Mouse (Mus musculus) thymus, adult 2 months (tissue): ENCODE results near the gene Sept7. TPM values are rescaled to one million over a fixed set of nuclear protein-coding genes. Genes with fewer than 3 reads are reported as not detected.
"Not testable (repeated sequence)": the region's sequence is repeated elsewhere in the genome, so short reads cannot be mapped to it uniquely, and the experiment has no call there.

Source experiments
- DNase-seq: peaks from one replicate; pipeline ENCODE4 v3.0.0; 2021
- H3K27ac ChIP-seq: fragments of 200-500 bp; 2 replicates; pipeline ENCODE4 v1.5.1; 2012; ENCODE audit warnings: low read length, control low read depth; ENCODE audit not compliant: control insufficient read depth, insufficient read depth
- H3K27me3 ChIP-seq: fragments of 200-500 bp; 2 replicates; pipeline ENCODE4 v1.6.1; 2012; ENCODE audit warnings: mild to moderate bottlenecking, low read length, moderate library complexity, mixed read lengths; ENCODE audit not compliant: control insufficient read depth, insufficient read depth
- H3K36me3 ChIP-seq: fragments of 200-500 bp; 2 replicates; pipeline ENCODE4 v1.6.1; 2012; ENCODE audit warnings: mild to moderate bottlenecking, low read length, moderate library complexity; ENCODE audit not compliant: control insufficient read depth, insufficient read depth
- H3K4me1 ChIP-seq: fragments of 200-500 bp; replicated peaks from 2 replicates; pipeline ENCODE4 v1.6.1; 2012; ENCODE audit warnings: low read length; ENCODE audit not compliant: control insufficient read depth, insufficient read depth
- H3K4me3 ChIP-seq: fragments of 200-500 bp; 2 replicates; pipeline ENCODE4 v1.5.1; 2012; ENCODE audit warnings: mild to moderate bottlenecking, low read length, control low read depth, moderate library complexity; ENCODE audit not compliant: control insufficient read depth, insufficient read depth
- CTCF ChIP-seq: fragments of 200-500 bp; IDR thresholded peaks from 2 replicates; pipeline ENCODE4 v1.5.1; 2012; ENCODE audit warnings: mild to moderate bottlenecking, control low read depth, low read length, moderate library complexity, borderline replicate concordance; ENCODE audit not compliant: control insufficient read depth, poor library complexity, insufficient read depth; ENCODE audit errors: extremely low read depth
- POLR2A ChIP-seq: fragments of 200-500 bp; IDR thresholded peaks from 2 replicates; pipeline ENCODE4 v1.6.1; 2012; ENCODE audit warnings: mild to moderate bottlenecking, low read length, control low read depth, moderate library complexity; ENCODE audit not compliant: control insufficient read depth, poor library complexity, insufficient read depth; ENCODE audit errors: extremely low read depth
- WGBS: fragments of 180-500 bp; shearing (Covaris S2); methylation state at CpG from one replicate; pipeline ENCODE4 v1.1.7; 2018; 5-methylcytosine and 5-hydroxymethylcytosine counted together
- polyA plus RNA-seq: library from polyadenylated mRNA; depleted of rRNA; stranded (reverse); fragments of >200 nt; gene quantifications from 2 replicates; pipeline ENCODE4 v1.2.3, GENCODE M21; 2012

Gene Sept7
- polyA plus RNA-seq, 1 experiment, result 16.0 TPM

DNA sequence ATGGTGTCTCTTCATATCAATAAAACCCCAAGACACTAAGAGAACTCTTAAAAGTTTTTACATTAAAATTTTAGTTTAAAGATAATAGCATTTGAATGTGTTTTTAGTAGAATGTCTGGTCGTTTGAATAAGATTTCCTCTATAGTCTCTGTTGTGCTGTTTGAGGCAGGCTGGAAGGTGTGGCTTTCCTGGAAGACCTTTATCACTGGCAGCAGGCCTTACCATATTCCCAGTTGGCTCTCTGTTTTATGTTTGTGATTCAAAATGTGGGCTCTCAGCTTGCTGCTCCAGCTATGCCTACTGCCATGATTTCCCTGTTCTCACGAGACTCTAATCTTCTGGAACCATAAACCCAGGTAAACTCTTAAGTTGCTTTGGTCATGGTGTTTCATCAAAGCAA is 15.3 kb downstream of the Sept7 start:
- no peaks in the 10 kb centered on the region for H3K27me3 ChIP-seq
- H3K36me3 ChIP-seq, result peaks cover 31% of the 10 kb centered on the region
- 90% methylated on average over 2 of the region's 2 CpGs for WGBS
- no peak for DNase-seq
- no peaks in the 10 kb centered on the region for H3K4me1 ChIP-seq
- H3K4me3 ChIP-seq, result no peak overlapping the region
- no peak for TF ChIP-seq POLR2A
- TF ChIP-seq CTCF, result no peak
- H3K27ac ChIP-seq, result no peak overlapping the region

DNA sequence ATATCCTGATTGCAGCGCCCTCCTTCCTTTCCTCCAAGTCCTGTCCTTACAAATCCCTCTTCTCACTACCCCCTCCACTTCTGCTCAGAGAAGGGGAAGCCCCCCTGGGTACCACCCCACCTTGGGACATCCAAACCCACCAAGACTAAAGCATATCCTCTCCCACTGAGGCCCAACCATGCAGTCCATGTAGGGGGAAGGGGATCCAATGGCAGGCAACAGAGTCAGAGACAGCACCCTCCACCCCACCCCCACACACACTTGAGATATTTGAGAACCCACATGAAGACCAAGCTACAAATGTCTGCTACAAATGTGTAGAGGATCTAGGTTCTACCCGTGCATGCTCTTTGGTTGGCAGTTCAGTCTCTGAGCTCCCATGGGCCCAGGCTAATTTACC is 19.7 kb downstream of the Sept7 start:
- Histone ChIP-seq H3K27me3 (no peaks in the 10 kb centered on the region), H3K36me3 (peaks cover 15% of the 10 kb centered on the region), H3K4me3 (no peak overlapping the region), H3K4me1 (no peaks in the 10 kb centered on the region), H3K27ac (no peak overlapping the region)
- WGBS, result 94% methylated on average over 2 of the region's 2 CpGs
- no peak for DNase-seq
- no peak for TF ChIP-seq CTCF
- TF ChIP-seq POLR2A, result no peak

DNA sequence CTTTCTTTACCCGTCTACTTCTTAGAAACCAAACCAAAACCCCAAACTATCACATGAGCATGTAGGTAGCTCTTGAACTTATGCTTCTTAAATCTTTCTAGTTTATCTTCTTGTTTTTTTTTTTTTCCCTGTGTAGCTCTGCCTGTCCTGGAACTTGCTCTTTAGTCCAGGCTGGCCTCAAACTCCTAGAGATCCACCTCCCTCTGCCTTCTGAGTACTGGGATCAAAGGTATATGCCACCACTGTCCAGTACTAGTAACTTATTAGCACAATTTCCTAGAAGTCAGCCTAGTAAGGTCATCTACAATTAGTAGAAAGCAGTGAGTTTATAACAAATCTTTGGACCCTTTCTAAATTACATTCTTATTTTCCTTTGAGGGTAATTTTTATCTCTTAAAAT is 37.6 kb downstream of the Sept7 start:
- Histone ChIP-seq H3K36me3 (peaks cover 25% of the 10 kb centered on the region; the same call in 1 of the 2 replicates), H3K4me1 (no peaks in the 10 kb centered on the region), H3K27me3 (no peaks in the 10 kb centered on the region), H3K27ac (no peak overlapping the region), H3K4me3 (no peak overlapping the region)
- TF ChIP-seq POLR2A (no peak), CTCF (no peak)
- WGBS, result 63% methylated on average over 1 of the region's 1 CpGs
- no peak for DNase-seq

DNA sequence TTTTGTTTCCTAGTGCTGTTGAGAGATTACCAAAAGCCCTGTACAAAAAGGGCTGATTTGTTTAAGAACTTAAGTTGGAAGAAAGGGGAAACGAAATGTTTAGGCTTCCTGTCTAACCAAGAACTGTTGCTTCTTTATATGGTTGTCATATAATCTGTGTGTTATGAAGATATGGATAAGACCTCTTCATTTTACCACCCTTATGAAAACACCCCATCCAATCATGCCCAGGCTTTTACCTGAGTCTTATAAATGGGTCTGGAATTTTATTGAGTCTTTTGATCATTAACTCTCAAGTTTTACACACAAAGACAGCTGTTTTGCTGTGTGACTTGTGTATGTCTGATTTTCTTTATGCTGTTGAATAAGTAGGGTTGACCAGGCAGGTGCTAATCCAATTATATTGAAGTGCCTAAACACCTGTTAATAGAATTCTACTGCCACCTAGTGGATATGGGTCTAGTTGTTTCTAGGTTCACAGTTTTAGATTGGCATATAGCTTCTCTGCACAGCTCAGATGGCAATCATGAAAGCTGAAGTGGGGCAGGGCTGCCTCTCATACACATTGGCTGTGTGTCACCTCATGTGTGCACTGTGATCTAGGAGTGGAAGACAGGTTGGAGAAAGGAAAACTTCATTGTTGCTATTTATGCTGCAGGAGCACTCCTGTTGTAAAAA is 57.4 kb downstream of the Sept7 start:
- TF ChIP-seq CTCF (no peak), POLR2A (no peak)
- DNase-seq, result peak; percentile 16
- 78% methylated on average over 1 of the region's 1 CpGs for WGBS
- Histone ChIP-seq H3K27ac (no peak overlapping the region), H3K27me3 (no peaks in the 10 kb centered on the region), H3K36me3 (peaks cover 24% of the 10 kb centered on the region), H3K4me1 (no peaks in the 10 kb centered on the region), H3K4me3 (no peak overlapping the region)

DNA sequence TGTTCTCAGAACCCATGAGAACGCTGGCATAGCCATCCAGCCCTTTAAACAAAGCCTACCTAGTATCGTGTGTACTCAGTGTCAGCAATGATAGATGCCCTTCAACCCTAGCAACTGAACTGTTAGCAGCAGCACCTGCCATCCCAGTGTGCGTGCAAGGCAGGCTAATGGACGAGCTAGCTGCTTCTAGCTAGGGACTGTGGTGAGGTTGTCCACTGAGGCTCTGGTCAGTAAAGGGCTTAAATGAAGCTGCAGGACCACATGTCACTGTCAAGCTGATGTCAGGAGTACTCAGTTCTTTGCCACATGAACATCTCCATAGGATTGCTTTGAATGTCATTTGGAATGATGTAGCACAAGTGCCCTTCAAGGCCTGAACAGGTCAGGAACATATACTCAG is 62.1 kb downstream of the Sept7 start:
- no peak overlapping the region for H3K27ac ChIP-seq
- H3K4me3 ChIP-seq, result no peak overlapping the region
- 97% methylated on average over 4 of the region's 4 CpGs for WGBS
- no peaks in the 10 kb centered on the region; the same call in 1 of the 2 replicates for H3K36me3 ChIP-seq
- no peaks in the 10 kb centered on the region for H3K4me1 ChIP-seq
- no peak for DNase-seq
- TF ChIP-seq POLR2A, result no peak
- TF ChIP-seq CTCF, result no peak
- H3K27me3 ChIP-seq, result no peaks in the 10 kb centered on the region

DNA sequence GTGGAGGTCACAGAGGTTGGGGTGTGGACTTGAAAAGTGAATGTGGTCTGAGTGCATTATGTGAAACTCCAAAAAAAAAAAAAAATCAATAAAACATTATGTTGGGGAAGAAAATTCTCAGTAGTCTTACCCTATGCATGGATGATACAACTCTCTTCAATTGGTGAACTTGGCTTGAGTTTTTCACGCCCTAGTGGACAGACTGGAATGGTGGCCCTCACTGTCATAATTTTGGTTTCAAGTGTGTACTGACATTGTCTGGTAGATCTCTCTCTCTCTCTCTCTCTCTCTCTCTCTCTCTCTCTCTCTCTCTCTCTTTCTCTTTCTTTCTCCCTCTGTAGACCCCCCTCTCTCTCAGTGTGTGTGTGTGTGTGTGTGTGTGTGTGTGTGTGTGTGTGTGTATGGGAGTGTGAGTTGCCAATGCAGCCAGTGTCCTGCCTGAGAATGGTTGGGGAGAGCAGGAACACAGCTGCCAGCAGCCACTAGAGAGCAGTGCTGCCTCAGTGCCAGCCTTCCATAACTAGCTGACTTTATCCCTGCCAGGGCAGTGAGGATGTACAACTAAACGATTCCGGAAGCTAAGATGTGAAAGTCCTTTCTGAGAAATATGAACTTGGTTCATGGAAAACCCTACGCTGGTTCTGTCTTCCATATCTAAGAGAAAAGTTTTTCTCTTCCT is 65.7 kb downstream of the Sept7 start:
- H3K27ac ChIP-seq, result no peak overlapping the region
- H3K27me3 ChIP-seq, result no peaks in the 10 kb centered on the region
- TF ChIP-seq POLR2A (no peak), CTCF (no peak)
- H3K36me3 ChIP-seq, result no peaks in the 10 kb centered on the region
- 44% methylated on average over 4 of the region's 4 CpGs for WGBS
- no peak overlapping the region for H3K4me3 ChIP-seq
- no peaks in the 10 kb centered on the region for H3K4me1 ChIP-seq
- DNase-seq, result no peak

DNA sequence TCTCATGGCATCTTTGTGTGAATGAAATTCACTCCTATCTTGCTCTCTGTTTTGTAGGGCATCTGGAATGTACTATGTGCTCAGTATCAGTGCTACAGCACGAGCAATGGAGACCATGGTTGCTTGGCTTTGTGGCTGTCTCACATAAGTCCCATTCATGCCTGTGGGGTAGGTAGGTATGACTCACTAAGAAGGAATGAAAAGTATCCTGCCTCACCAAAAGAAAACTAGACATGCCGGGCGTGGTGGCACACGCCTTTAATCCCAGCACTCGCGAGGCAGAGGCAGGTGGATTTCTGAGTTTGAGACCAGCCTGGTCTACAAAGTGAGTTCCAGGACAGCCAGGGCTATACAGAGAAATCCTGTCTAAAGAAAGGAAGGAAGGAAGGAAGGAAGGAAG is 67.4 kb downstream of the Sept7 start:
- not testable (repeated sequence) for H3K27me3 ChIP-seq, H3K4me3 ChIP-seq, H3K36me3 ChIP-seq, H3K4me1 ChIP-seq, H3K27ac ChIP-seq, DNase-seq
- WGBS, result 92% methylated on average over 6 of the region's 6 CpGs
